Mouse (Mus musculus) kidney, adult 2 months (tissue): ENCODE data around the gene Acad10. TPM values are rescaled to one million over a fixed set of nuclear protein-coding genes. Genes with fewer than 3 reads are reported as not detected.

Experiments used
- DNase-seq: peaks from one replicate; pipeline ENCODE4 v3.0.0; 2021
- H3K27ac ChIP-seq: fragments of 200-500 bp; 2 replicates; pipeline ENCODE4 v1.5.1; 2012; ENCODE audit warnings: low read depth, low read length, control low read depth, inconsistent platforms; ENCODE audit not compliant: insufficient read depth
- H3K27me3 ChIP-seq: fragments of 200-500 bp; replicated peaks from 2 replicates; pipeline ENCODE4 v1.6.1; 2012; ENCODE audit warnings: mild to moderate bottlenecking, moderate library complexity, low read length, inconsistent platforms; ENCODE audit not compliant: control insufficient read depth, insufficient read depth
- H3K36me3 ChIP-seq: fragments of 200-500 bp; 2 replicates; pipeline ENCODE4 v1.6.1; 2012; ENCODE audit warnings: mild to moderate bottlenecking, moderate library complexity, low read length, inconsistent platforms; ENCODE audit not compliant: control insufficient read depth, insufficient read depth
- H3K4me1 ChIP-seq: fragments of 200-500 bp; 2 replicates; pipeline ENCODE4 v1.6.1; 2011; ENCODE audit warnings: low read length; ENCODE audit not compliant: control insufficient read depth, insufficient read depth
- H3K4me3 ChIP-seq: fragments of 200-500 bp; 2 replicates; pipeline ENCODE4 v1.5.1; 2011; ENCODE audit warnings: mild to moderate bottlenecking, low read depth, low read length, control low read depth; ENCODE audit not compliant: insufficient read depth
- CTCF ChIP-seq: fragments of 200-500 bp; conservative IDR thresholded peaks from 2 replicates; pipeline ENCODE4 v1.5.1; 2011; ENCODE audit warnings: low read depth, mild to moderate bottlenecking, control low read depth, low read length, moderate library complexity, mixed read lengths; ENCODE audit not compliant: insufficient read depth, insufficient read length
- POLR2A ChIP-seq: fragments of 200-500 bp; IDR thresholded peaks from one replicate; pipeline ENCODE4 v1.6.1; 2011; ENCODE audit warnings: low read depth, low read length, control low read depth
- WGBS: fragments of 180-500 bp; shearing (Covaris S2); methylation state at CpG from one replicate; pipeline ENCODE4 v1.1.7; 2018; 5-methylcytosine and 5-hydroxymethylcytosine counted together
- polyA plus RNA-seq: library from polyadenylated mRNA; depleted of rRNA; stranded (reverse); fragments of >200 nt; gene quantifications from 2 replicates; pipeline ENCODE4 v1.2.3, GENCODE M21; 2012

Gene Acad10
- polyA plus RNA-seq, 1 experiment = 55.9 TPM

GRCm38 (mm10) chr5:121670412-121670811 is 10.1 kb upstream of the Acad10 start:
- peak; percentile 54 for DNase-seq
- Histone ChIP-seq H3K27ac (no peak overlapping the region), H3K36me3 (peaks cover 4% of the 10 kb centered on the region), H3K27me3 (no peaks in the 10 kb centered on the region), H3K4me3 (no peak overlapping the region), H3K4me1 (peaks cover 13% of the 10 kb centered on the region)
- TF ChIP-seq CTCF (peak; percentile 74), POLR2A (no peak)
- 77% methylated on average over 3 of the region's 3 CpGs for WGBS

- DNase-seq = peak; percentile 33
Measured at GRCm38 (mm10) chr5:121668411-121668810, 8.1 kb upstream of the Acad10 start.

GRCm38 (mm10) chr5:121667067-121667466 is 6.8 kb upstream of the Acad10 start:
- WGBS = 51% methylated on average over 4 of the region's 4 CpGs
- no peak for TF ChIP-seq CTCF
- no peak for TF ChIP-seq POLR2A

More at GRCm38 (mm10) chr5:121668411-121668810, 8.1 kb upstream of the Acad10 start:
- H3K4me3 ChIP-seq = no peak overlapping the region
- TF ChIP-seq POLR2A (no peak), CTCF (no peak)
- H3K4me1 ChIP-seq = peaks cover 15% of the 10 kb centered on the region
- 53% methylated on average over 6 of the region's 6 CpGs for WGBS
- no peaks in the 10 kb centered on the region for H3K27me3 ChIP-seq
- peaks cover 5% of the 10 kb centered on the region for H3K36me3 ChIP-seq
- no peak overlapping the region for H3K27ac ChIP-seq

GRCm38 (mm10) chr5:121664971-121665370 is 4.7 kb upstream of the Acad10 start:
- Histone ChIP-seq H3K27ac (no peak overlapping the region), H3K4me1 (peaks cover 20% of the 10 kb centered on the region)

More at GRCm38 (mm10) chr5:121667067-121667466, 6.8 kb upstream of the Acad10 start:
- H3K27me3 ChIP-seq = no peaks in the 10 kb centered on the region
- peaks cover 20% of the 10 kb centered on the region for H3K4me1 ChIP-seq
- no peak overlapping the region for H3K4me3 ChIP-seq
- peaks cover 5% of the 10 kb centered on the region for H3K36me3 ChIP-seq
- H3K27ac ChIP-seq = peak overlapping the region; percentile 56
- DNase-seq = peak; percentile 77

GRCm38 (mm10) chr5:121664078-121664477 is 3.8 kb upstream of the Acad10 start:
- H3K4me3 ChIP-seq = no peak overlapping the region
- H3K27ac ChIP-seq = no peak overlapping the region
- peaks cover 5% of the 10 kb centered on the region for H3K36me3 ChIP-seq
- 69% methylated on average over 6 of the region's 6 CpGs for whole genome bisulfite sequencing
- no peaks in the 10 kb centered on the region for H3K27me3 ChIP-seq
- peaks cover 25% of the 10 kb centered on the region for H3K4me1 ChIP-seq
- DNase-seq = peak; percentile 29
- TF ChIP-seq CTCF = no peak
- no peak for TF ChIP-seq POLR2A

More at GRCm38 (mm10) chr5:121664971-121665370, 4.7 kb upstream of the Acad10 start:
- Histone ChIP-seq H3K4me3 (no peak overlapping the region), H3K27me3 (no peaks in the 10 kb centered on the region), H3K36me3 (peaks cover 5% of the 10 kb centered on the region)
- 93% methylated on average over 9 of the region's 9 CpGs for WGBS
- no peak for DNase-seq
- no peak for TF ChIP-seq CTCF
- TF ChIP-seq POLR2A = no peak

GRCm38 (mm10) chr5:121663456-121663855 is 3.1 kb upstream of the Acad10 start:
- 61% methylated on average over 8 of the region's 8 CpGs for WGBS
- peak; percentile 34 for DNase-seq
- H3K4me3 ChIP-seq = no peak overlapping the region
- TF ChIP-seq CTCF (no peak), POLR2A (no peak)
- peaks cover 25% of the 10 kb centered on the region for H3K4me1 ChIP-seq
- H3K27ac ChIP-seq = no peak overlapping the region; the same call in 1 of the 2 replicates
- H3K27me3 ChIP-seq = no peaks in the 10 kb centered on the region
- H3K36me3 ChIP-seq = peaks cover 5% of the 10 kb centered on the region

GRCm38 (mm10) chr5:121661494-121661893 is 1.2 kb upstream of the Acad10 start:
- Histone ChIP-seq H3K4me1 (peaks cover 16% of the 10 kb centered on the region), H3K27ac (peak overlapping the region; percentile 79), H3K36me3 (peaks cover 3% of the 10 kb centered on the region), H3K27me3 (no peaks in the 10 kb centered on the region), H3K4me3 (peak overlapping the region; percentile 61)
- no peak for TF ChIP-seq POLR2A
- TF ChIP-seq CTCF = no peak
- DNase-seq = no peak
- WGBS = 39% methylated on average over 5 of the region's 5 CpGs
